Mouse (Mus musculus): ENCODE data around the gene Atp1a3. TPM values are rescaled to one million over a fixed set of nuclear protein-coding genes. Genes with fewer than 3 reads are reported as not detected.

Atp1a3 gene
- polyA plus RNA-seq, 1 experiment from 2014 or later, result 3.2 TPM

DNA sequence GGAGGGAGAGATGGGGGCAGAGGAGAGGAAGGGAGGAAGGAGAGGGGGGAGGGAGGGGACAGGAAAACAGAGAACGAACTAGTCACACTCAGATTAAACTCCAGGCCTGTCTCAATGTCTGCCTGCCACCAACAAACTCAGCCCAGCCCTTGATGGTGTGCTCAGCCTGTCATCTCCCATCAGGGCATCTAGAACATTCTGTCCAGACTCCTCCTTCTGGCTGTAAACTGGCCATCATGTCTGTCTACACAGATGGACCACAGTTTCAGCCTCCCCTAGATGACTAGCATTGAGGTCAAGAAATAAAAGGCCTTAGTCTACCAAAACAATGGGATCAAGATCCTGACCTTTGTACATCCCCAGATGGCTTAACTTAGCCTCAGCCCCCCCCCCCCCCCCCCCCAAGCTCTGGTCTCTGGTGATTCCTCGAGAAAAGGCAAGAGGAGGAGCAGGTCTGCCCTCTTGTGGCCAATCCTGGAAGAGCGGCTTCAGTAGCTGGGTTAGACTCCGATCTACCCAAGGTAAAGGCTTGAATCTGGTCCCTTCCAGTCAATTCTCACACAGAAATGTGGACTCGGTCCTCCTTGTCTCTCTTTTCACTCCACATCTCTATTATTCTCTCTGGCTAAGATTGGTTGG lies 40.7 kb downstream of the Atp1a3 start:
- H3K27ac ChIP-seq (ENCODE audit: low read length), result no peak overlapping the region

DNA sequence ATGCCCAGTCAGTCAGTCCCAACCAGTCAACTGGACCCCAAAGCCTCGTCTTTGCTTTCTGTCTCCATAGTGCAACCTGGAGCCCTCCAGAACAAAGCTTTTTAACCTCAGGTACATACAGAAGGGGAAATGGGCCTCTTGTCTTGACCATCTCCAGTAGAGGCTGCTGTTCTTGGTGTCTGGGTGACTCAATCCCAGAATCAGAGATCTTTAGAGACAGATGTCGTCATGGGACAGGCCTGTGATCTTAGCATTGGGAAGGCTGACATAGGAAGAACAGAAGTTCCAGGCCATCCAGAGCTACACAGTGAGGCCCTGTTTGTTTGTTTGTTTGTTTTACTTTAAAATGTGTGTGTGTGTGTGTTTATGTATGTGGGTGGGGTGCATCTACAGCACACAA lies 41.5 kb downstream of the Atp1a3 start:
- whole genome bisulfite sequencing, result 72% methylated on average over 2 of the region's 2 CpGs
- H3K4me1 ChIP-seq (ENCODE audit: control insufficient read depth, insufficient read depth, low read length), result no peaks in the 10 kb centered on the region

More for the DNA sequence above, 40.7 kb downstream of the Atp1a3 start:
- Histone ChIP-seq H3K27me3 (ENCODE audit: control insufficient read depth, insufficient read depth, low read length) (no peaks in the 10 kb centered on the region), H3K36me3 (ENCODE audit: control insufficient read depth, insufficient read depth, low read length) (no peaks in the 10 kb centered on the region), H3K4me3 (ENCODE audit: low read depth, low read length) (no peak overlapping the region), H3K9ac (replicated peaks; ENCODE audit: low read depth, low read length) (no peak overlapping the region), H3K4me2 (replicated peaks; ENCODE audit: low read depth, low read length) (no peak overlapping the region), H3K4me1 (ENCODE audit: control insufficient read depth, insufficient read depth, low read length) (no peaks in the 10 kb centered on the region), H3K9me3 (ENCODE audit: control insufficient read depth, low read depth, low read length) (no peaks in the 10 kb centered on the region)
- no peak; the same call in 1 of the 2 replicates for ATAC-seq (ENCODE audit: insufficient number of reproducible peaks, insufficient read depth, low FRiP score, low read depth)
- WGBS, result 10% methylated on average over 5 of the region's 5 CpGs

DNA sequence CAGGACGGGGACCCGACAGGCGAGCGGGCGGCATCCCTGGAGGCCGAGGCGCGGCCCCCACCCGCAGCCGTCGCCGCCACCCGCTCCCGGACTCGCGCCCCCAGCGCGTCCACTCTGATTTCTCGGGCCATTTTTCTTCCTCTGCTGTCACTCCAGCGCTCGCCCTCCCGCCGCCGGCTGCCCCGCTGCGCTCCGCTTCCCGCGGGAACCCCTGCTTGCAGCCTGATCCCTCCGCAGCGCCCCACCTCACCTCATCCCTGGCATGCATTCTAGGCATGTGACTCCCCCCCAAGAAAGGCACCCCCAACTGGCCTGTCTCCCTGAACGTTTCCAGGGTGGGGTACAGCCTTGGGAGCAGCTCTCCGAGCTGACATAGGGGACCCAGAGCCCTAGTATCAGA lies 50.5 kb downstream of the Atp1a3 start:
- Histone ChIP-seq H3K27me3 (ENCODE audit: control insufficient read depth, insufficient read depth, low read length) (peaks cover 48% of the 10 kb centered on the region), H3K9ac (replicated peaks; ENCODE audit: low read depth, low read length) (no peak overlapping the region), H3K4me3 (ENCODE audit: low read depth, low read length) (peak overlapping the region; percentile 36), H3K4me2 (replicated peaks; ENCODE audit: low read depth, low read length) (peak overlapping the region; percentile 64), H3K4me1 (ENCODE audit: control insufficient read depth, insufficient read depth, low read length) (peaks cover 10% of the 10 kb centered on the region; the same call in 1 of the 2 replicates), H3K27ac (ENCODE audit: low read length) (no peak overlapping the region), H3K9me3 (ENCODE audit: control insufficient read depth, low read depth, low read length) (no peaks in the 10 kb centered on the region), H3K36me3 (ENCODE audit: control insufficient read depth, insufficient read depth, low read length) (no peaks in the 10 kb centered on the region)
- WGBS, result 7% methylated on average over 19 of the region's 33 CpGs
- ATAC-seq (ENCODE audit: insufficient number of reproducible peaks, insufficient read depth, low FRiP score, low read depth), result no peak

More for the DNA sequence above, 41.5 kb downstream of the Atp1a3 start:
- ATAC-seq (ENCODE audit: insufficient number of reproducible peaks, insufficient read depth, low FRiP score, low read depth), result no peak
- Histone ChIP-seq H3K9ac (replicated peaks; ENCODE audit: low read depth, low read length) (no peak overlapping the region), H3K4me2 (replicated peaks; ENCODE audit: low read depth, low read length) (no peak overlapping the region), H3K4me3 (ENCODE audit: low read depth, low read length) (no peak overlapping the region), H3K27me3 (ENCODE audit: control insufficient read depth, insufficient read depth, low read length) (no peaks in the 10 kb centered on the region), H3K9me3 (ENCODE audit: control insufficient read depth, low read depth, low read length) (no peaks in the 10 kb centered on the region), H3K27ac (ENCODE audit: low read length) (no peak overlapping the region), H3K36me3 (ENCODE audit: control insufficient read depth, insufficient read depth, low read length) (no peaks in the 10 kb centered on the region)

DNA sequence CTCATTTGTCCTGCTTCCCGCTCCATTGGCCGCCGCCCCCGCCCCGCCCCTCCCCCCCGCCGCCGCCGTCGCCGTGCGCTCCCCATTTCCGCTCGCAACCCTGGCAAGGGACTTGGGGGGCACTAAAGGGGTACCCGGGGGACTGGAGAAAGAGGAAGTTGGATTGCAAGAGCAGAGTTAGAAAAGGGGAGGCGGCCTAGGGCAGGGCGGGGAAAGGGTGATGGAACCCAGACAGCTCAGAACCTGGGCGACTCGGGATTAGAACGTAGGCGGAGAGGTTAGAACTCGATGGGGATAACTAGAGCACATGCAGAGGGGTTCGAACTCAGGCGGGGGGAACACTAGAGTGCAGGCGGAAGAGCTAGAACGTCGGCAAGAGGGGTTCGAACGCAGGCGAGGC lies 51.3 kb downstream of the Atp1a3 start:
- H3K27ac ChIP-seq (ENCODE audit: low read length), result no peak overlapping the region
- peak overlapping the region; percentile 64 for H3K4me2 ChIP-seq (replicated peaks; ENCODE audit: low read depth, low read length)
- peak overlapping the region; percentile 36 for H3K4me3 ChIP-seq (ENCODE audit: low read depth, low read length)
- peaks cover 10% of the 10 kb centered on the region; the same call in 1 of the 2 replicates for H3K4me1 ChIP-seq (ENCODE audit: control insufficient read depth, insufficient read depth, low read length)
- no peak for ATAC-seq (ENCODE audit: insufficient number of reproducible peaks, insufficient read depth, low FRiP score, low read depth)
- H3K36me3 ChIP-seq (ENCODE audit: control insufficient read depth, insufficient read depth, low read length), result no peaks in the 10 kb centered on the region
- H3K9me3 ChIP-seq (ENCODE audit: control insufficient read depth, low read depth, low read length), result no peaks in the 10 kb centered on the region
- H3K27me3 ChIP-seq (ENCODE audit: control insufficient read depth, insufficient read depth, low read length), result peaks cover 56% of the 10 kb centered on the region
- H3K9ac ChIP-seq (replicated peaks; ENCODE audit: low read depth, low read length), result peak overlapping the region; percentile 28; the same call in 1 of the 2 replicates
- 2% methylated on average over 30 of the region's 30 CpGs for WGBS

GRCm38 (mm10) chr7:24953966-24954365 lies 51.8 kb downstream of the Atp1a3 start:
- peak overlapping the region; percentile 64 for H3K4me2 ChIP-seq (replicated peaks; ENCODE audit: low read depth, low read length)
- ATAC-seq (ENCODE audit: insufficient number of reproducible peaks, insufficient read depth, low FRiP score, low read depth), result no peak
- peak overlapping the region; percentile 28; the same call in 1 of the 2 replicates for H3K9ac ChIP-seq (replicated peaks; ENCODE audit: low read depth, low read length)
- no peaks in the 10 kb centered on the region for H3K36me3 ChIP-seq (ENCODE audit: control insufficient read depth, insufficient read depth, low read length)
- H3K27ac ChIP-seq (ENCODE audit: low read length), result no peak overlapping the region
- no peaks in the 10 kb centered on the region for H3K9me3 ChIP-seq (ENCODE audit: control insufficient read depth, low read depth, low read length)
- H3K4me3 ChIP-seq (ENCODE audit: low read depth, low read length), result peak overlapping the region; percentile 36
- under 1% methylated on average over 24 of the region's 24 CpGs for WGBS
- peaks cover 59% of the 10 kb centered on the region for H3K27me3 ChIP-seq (ENCODE audit: control insufficient read depth, insufficient read depth, low read length)
- H3K4me1 ChIP-seq (ENCODE audit: control insufficient read depth, insufficient read depth, low read length), result peaks cover 10% of the 10 kb centered on the region; the same call in 1 of the 2 replicates

- H3K27ac ChIP-seq (ENCODE audit: low read length), result no peak overlapping the region
- H3K9me3 ChIP-seq (ENCODE audit: control insufficient read depth, low read depth, low read length), result no peaks in the 10 kb centered on the region
- peaks cover 85% of the 10 kb centered on the region for H3K27me3 ChIP-seq (ENCODE audit: control insufficient read depth, insufficient read depth, low read length)
- 1% methylated on average over 8 of the region's 8 CpGs for WGBS
- no peak overlapping the region for H3K4me2 ChIP-seq (replicated peaks; ENCODE audit: low read depth, low read length)
- peaks cover 10% of the 10 kb centered on the region; the same call in 1 of the 2 replicates for H3K4me1 ChIP-seq (ENCODE audit: control insufficient read depth, insufficient read depth, low read length)
- ATAC-seq (ENCODE audit: insufficient number of reproducible peaks, insufficient read depth, low FRiP score, low read depth), result peak; percentile 46; the same call in 1 of the 2 replicates
- H3K36me3 ChIP-seq (ENCODE audit: control insufficient read depth, insufficient read depth, low read length), result no peaks in the 10 kb centered on the region
- H3K4me3 ChIP-seq (ENCODE audit: low read depth, low read length), result no peak overlapping the region
- H3K9ac ChIP-seq (replicated peaks; ENCODE audit: low read depth, low read length), result no peak overlapping the region
Measured at GRCm38 (mm10) chr7:24949958-24950623, 55.7 kb downstream of the Atp1a3 start.

DNA sequence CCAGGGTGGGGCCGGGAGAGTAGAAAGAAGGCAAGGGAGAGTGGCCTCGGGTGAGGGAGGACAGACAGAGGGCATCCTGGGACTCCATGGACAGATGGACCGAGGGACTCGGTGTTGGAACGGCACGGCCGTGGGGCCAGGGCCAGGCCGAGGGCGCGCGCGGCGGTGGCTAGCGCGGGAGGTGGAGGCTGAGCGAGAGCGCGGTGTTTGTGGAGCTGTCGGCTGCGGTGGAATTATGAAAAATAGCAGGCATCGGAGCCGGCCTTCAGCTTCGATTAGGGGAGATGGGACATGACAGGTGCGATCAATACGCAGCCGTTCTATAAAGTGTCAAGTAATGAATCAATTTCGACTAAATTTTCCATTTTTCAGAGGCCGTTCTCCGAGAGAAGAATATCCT lies 57.0 kb downstream of the Atp1a3 start:
- Histone ChIP-seq H3K36me3 (ENCODE audit: control insufficient read depth, insufficient read depth, low read length) (no peaks in the 10 kb centered on the region), H3K9me3 (ENCODE audit: control insufficient read depth, low read depth, low read length) (no peaks in the 10 kb centered on the region), H3K27me3 (ENCODE audit: control insufficient read depth, insufficient read depth, low read length) (peaks cover 83% of the 10 kb centered on the region), H3K4me3 (ENCODE audit: low read depth, low read length) (no peak overlapping the region), H3K9ac (replicated peaks; ENCODE audit: low read depth, low read length) (no peak overlapping the region), H3K27ac (ENCODE audit: low read length) (no peak overlapping the region), H3K4me1 (ENCODE audit: control insufficient read depth, insufficient read depth, low read length) (no peaks in the 10 kb centered on the region), H3K4me2 (replicated peaks; ENCODE audit: low read depth, low read length) (no peak overlapping the region)
- 2% methylated on average over 29 of the region's 29 CpGs for WGBS
- ATAC-seq (ENCODE audit: insufficient number of reproducible peaks, insufficient read depth, low FRiP score, low read depth), result no peak

DNA sequence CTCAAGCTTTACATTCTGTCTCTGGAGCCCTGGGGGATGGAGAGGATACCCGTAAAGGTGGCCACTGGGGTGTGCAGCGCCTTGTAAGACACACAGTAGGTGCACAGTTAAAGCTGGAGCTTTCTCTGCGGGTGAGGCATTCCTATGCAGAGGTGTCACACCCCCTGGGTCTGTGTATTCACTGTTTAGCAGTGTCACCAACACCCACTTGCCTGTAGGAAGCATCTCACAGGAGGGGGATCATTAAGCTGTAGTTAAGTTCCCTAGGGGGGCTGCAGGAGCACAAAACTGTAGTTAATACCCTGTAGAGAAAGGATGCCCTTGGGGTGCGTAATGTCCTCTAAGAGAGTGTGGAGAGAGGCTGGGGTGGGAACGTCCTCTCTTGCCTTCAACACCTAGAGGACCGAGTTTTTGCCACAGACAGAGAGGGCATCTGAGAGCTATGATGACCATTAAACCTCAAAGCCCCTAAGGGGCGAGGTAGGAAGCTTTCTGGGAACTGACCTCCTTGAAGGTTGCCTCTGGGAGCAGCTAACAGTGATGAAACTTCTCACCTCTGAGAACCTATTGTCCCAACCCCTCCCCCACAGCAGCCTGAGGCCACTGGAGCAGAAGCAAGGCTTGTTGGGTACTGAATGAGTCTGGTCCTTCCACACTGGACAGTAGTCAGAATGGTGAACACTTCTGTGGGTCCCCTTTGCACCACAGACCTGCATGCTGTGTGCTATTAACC lies 58.3 kb downstream of the Atp1a3 start:
- Histone ChIP-seq H3K9me3 (ENCODE audit: control insufficient read depth, low read depth, low read length) (no peaks in the 10 kb centered on the region), H3K27ac (ENCODE audit: low read length) (no peak overlapping the region), H3K9ac (replicated peaks; ENCODE audit: low read depth, low read length) (no peak overlapping the region), H3K27me3 (ENCODE audit: control insufficient read depth, insufficient read depth, low read length) (peaks cover 88% of the 10 kb centered on the region), H3K4me3 (ENCODE audit: low read depth, low read length) (no peak overlapping the region), H3K36me3 (ENCODE audit: control insufficient read depth, insufficient read depth, low read length) (no peaks in the 10 kb centered on the region), H3K4me2 (replicated peaks; ENCODE audit: low read depth, low read length) (no peak overlapping the region), H3K4me1 (ENCODE audit: control insufficient read depth, insufficient read depth, low read length) (no peaks in the 10 kb centered on the region)
- ATAC-seq (ENCODE audit: insufficient number of reproducible peaks, insufficient read depth, low FRiP score, low read depth), result no peak
- WGBS, result 5% methylated on average over 7 of the region's 7 CpGs

Data from stomach, embryonic 14.5 days (tissue).